Mouse (Mus musculus) kidney, adult 11 months (tissue): ENCODE data around the gene Vat1l.

Experiments
- DNase-seq: peaks from one replicate; pipeline ENCODE4 v3.0.0; 2022

The Vat1l gene

DNA sequence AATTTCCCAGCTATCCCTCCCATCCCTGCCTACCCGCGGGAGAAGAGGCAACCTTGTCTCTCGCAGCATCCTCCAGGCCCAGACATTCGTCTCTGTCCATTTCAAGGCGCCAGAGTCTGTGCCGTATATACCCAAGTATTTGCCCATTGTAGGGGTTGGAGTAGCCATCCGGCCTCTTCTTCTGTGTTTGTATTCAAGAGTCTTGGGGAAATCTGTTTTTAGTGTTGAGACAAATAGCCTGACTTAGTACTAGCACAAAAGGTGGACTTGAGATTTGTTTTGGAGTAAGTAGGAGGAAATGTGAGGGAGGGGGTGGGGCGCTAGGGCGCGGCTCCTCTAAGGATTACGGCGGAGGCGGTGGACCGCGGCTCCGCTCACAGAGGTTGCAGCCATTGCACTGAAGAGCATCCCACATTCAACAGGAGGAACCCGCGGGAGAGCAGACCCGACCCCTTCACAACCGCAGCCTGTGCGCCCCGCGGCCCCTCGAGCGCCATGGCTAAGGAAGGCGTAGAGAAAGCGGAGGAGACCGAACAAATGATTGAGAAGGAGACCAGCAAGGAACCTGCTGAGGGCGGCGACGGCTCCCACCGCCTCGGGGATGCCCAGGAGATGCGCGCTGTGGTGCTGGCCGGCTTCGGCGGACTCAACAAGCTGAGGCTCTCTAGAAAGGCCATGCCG is at the start of gene Vat1l:
Vat1l (plus strand) TSS at position 392 of the 681 bp plus-strand sequence.
- no peak for DNase-seq

DNA sequence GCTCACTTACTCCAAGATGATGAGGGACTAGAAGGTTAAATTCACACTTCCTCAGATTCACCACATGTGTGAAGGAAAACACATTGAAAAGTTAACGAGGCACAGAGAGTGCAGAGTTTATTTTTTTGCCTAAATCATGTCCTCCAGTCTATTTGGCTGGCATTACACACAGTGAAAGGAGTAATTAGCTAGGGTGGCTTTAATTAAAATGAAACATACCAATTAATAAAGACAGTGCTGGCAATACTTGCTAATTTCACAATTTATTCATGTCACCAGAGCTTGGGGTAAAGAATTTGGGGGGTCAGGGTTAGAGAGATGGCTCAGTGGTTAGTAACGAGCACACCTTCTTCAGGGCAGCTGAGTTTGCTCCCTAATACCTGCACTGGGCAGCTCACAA is 46.8 kb upstream of the Vat1l start:
- no peak for DNase-seq

DNA sequence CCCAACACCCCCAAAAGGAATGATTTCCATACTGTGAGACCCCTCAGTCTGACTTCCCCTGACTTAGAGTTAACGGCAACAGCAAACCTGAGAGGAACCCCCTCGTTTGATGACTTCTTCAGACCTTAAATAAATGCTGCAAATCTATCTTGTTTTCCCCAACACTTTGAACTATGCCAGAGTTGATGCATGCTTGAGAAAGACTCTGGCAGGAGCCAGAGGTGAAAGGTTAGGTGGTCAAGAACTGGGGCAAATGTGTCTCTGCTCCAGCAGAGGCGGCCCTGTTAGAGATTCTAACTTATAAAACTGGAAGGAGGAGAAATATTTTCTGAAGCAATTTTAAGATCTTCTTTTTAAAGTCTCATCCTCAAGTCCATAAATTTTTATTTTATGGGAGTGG is 45.7 kb upstream of the Vat1l start:
- no peak for DNase-seq

DNA sequence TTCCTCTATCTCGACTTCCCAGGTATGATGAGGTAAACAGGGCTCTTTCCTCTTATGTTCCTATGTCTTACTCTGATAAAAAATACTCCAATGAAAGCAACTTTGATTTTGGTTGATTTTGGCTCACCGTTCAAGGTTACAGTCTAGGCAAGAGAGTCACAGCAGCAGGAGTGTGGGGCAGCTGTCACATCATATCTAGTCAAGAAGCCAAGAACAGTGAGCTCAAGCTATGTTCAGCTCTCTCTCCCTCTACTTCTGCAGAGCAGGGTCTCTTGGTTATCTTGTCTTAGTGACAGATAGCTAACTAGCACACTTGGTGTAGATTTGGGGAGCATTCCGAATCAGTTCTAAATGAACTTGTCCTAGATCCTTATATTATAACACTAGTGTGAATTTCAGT is 41.5 kb upstream of the Vat1l start:
- DNase-seq, result no peak

DNA sequence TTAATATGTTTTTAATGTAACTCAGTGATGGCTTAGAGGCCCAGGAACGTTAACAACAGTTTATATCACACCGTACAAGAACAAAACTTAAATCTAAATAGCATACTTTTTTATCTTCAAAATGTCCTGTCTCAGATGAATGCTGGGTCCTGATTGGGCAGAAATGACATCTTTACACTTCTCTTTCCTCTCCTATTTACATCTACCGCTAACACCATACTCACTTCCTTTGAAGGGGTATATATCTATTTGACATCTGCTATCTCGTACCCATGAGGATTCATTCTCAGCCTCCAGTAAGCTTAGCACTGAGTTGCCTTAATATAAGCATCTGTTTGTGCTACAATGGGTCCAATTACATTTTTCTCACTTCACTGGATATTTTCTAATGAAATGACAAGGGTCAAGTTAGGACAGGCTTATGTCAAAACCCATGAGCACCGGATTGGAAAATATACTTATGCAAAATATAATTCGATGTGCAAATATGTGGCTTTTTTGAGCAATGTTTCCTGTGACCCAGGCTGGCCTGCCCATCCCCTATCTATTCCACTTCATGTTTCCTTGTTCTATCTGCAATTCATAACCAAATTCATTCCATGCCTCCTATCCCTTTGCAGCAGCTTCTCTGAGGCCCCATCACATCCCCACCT is 40.8 kb upstream of the Vat1l start:
- no peak for DNase-seq

DNA sequence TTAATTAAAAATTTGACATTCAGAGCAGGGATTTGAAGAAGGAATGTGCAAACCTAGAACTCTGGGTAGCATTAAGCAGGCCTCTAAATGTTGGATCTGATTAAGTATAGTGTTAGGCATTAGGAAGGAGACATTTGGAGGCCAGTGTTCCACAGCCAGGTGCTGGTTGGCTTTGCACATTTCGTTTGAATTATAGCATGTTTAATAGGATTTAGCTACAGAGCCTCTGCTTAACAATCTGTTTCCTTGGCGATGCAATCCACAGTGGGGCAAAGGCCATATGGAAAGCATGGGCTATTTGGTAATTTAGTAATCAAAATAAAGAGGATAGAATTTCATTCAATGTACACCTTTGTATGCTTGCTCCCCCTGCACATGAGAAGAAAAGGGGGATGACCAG is 39.7 kb upstream of the Vat1l start:
- DNase-seq, result no peak

DNA sequence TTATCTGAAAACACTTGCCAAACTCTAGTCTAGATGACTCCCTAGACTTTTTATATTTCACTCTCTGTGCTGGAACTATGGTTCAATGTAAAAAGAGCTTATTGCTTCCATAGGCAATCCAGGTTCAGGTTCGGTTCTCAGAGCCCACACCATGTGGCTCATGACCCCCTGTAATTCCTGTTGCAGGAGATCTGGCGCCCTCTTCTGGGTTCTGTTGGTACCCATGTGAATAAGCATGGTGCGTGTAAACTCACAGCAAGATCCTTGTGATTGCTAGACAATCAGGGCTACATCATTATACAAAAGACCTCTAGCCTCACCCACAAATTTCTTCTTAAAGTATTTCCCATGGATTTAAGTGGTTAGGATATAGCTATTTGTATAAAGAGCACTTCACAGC is 28.7 kb upstream of the Vat1l start:
- DNase-seq, result no peak

DNA sequence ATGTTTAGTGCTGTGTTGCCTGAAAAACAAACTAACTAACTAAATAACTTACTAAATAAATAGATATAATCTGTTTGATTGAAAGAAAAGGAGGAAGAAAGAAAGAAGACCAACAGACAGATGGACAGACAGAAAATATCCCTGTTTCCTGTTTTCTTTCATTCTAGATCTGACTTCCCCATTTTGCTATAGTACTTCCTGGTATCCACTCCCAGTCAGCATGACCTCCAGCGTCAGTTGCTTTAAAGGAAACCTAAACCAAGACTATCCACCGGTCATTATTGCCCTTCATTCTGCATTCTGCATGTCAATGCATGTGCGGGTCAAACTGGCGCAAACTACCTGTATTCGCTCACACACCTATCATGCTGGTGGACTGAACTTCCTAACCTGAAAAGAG is 12.1 kb upstream of the Vat1l start:
- no peak for DNase-seq

DNA sequence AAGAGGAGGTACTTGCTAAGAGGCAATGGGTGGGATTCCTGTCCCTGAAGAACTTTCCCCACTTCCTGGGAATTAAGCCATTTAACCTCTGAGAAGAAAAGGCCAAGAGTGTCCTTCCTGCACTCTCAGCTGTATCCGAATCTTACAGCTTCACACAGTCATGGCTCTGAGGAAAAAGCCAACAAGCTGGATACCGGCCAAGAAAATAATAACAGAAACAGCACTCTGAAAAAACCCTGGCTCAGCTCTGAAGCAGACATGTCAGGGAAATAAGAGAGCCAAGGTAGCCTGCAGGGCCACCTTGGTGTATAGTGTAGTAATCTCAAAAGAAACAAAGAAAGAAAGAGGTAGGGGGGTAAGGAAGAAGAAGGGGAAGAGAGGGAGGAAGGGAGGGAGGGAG is 6.4 kb upstream of the Vat1l start:
- DNase-seq, result no peak

DNA sequence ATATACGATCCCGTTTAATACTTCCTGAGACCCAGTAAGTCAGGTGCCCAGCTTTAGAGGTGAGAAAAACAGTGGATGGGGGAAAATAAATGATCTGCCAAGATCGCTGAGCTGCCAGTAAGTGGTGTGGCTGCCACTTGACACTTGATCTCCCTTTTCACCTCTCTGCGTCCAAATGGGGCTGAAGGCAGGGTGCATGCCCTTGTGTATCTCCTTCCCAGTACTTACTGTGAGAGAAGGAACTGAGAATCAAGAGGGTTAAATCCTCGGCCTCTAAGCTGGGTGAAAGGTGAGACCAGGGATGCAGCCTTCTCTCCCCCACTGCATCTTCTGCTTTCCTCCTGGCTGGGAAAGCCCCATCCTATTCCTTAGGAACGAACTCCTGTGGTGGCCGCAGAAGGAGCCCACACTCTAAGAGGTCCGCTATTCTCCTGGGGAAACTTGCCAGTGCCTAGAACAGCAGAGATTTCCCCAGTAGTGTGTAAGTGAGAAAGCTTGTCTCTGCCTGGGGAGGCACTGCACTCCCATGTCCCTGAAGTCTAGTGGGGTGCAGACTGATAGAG is 1.1 kb downstream of the Vat1l start:
- no peak for DNase-seq

DNA sequence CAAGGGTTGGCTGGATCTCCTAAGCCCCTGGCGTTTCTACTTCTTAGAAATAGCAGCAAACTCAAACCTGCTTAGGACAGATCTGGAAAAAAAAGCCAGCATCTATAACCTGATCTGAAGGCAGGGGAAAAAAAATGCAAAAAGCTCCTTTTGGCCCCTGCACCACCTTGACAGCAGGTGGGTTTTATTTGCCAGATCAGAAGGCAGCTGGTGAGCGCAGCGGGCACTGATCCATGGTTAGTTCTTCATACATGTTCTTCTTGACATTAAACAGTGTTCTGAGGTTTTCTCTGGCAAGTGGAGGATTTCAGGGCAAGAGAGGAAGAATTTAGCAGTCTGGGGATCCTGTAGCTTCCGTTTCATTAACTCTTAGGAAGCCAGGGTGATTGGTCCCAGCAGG is 1.6 kb downstream of the Vat1l start:
- no peak for DNase-seq

DNA sequence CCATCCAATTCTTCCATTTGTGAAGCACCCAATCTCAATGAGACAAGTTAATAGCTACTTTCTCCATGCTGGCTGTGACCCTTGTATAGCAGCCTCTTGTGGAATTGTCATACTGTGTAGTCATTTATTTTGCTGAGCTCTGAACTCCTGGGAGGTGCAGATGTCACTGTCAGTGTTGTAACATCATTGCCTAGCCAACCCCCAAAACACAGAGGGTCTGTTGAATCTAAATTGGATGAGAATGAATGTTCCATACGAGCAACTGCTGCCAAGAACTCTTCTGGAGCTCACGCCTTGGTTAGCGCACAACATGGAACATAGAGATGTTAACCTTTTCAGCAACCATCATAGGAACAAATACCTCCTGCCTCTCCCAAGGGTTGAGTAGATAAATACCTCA is 15.4 kb downstream of the Vat1l start:
- no peak for DNase-seq

DNA sequence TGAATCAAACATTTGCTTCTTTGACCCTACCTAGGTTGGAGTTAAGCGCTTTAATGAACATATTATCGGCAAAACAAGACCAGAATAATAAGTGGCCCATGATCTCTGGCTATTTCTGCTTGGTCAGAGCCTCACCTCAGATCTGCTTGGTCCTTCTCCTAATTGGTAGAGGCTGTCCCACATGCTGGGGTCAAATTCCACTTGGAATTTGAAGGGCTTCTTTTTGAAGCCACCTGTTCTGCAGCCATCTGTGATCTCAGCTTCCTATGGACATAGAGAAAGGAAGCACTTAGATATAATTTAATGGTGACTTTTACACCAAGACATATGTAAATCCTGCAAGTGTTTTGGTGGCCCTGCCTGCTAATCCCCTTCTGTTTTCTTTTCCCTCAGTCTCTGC is 16.6 kb downstream of the Vat1l start:
- DNase-seq, result no peak

DNA sequence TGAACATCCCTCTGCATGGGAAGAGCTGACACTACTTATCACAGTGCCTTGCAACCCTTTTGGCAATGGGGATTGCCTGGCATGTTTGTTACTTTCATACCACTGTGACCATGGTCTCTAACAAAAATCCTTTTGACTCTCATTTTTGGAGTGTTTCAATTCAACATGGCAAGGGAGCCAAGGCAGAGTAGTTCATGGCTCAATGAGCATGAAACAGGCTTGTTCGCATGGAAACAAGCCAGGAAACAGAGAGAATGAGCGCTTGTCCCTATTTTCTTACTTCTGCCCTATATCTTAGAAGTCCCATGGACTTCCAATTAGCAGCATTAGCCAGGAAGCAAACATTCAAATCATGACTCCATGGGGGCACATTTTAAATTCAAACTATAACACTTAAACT is 18.6 kb downstream of the Vat1l start:
- no peak for DNase-seq

DNA sequence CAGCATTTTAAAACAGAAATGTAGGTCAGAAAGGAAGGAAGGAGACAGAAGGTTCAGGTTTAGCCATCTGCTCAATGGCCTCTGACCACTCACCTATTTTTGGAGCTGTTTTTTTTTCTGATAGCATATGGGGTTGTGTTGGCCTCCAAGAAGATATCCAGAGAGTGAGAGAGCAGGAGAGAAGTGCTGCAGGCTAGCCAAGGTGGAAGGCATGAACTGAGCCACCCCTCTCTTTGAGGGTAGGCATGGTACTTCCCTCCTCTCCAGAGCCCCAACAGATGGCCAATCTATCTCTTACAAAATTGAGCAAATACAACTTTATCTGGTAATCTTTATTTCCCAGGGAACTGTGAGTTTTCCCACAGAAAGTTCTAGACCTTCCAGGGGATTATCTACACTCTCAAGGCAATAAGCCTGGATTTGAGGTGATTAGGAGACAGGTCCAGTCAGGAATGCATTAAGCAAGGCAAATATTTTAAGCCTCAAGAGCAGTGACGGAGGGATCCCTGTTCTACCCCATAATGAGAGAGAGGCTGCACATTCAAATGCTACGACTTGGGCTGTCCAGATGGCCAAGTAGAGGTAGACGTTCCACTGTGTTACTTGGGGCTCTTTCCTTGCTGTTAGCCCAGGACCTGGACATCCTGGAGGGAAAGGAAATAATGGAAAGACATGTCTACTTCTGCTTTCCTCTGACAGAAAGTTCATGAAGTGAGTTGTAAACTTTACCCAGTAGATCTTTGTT is 46.1 kb downstream of the Vat1l start:
- DNase-seq, result no peak

DNA sequence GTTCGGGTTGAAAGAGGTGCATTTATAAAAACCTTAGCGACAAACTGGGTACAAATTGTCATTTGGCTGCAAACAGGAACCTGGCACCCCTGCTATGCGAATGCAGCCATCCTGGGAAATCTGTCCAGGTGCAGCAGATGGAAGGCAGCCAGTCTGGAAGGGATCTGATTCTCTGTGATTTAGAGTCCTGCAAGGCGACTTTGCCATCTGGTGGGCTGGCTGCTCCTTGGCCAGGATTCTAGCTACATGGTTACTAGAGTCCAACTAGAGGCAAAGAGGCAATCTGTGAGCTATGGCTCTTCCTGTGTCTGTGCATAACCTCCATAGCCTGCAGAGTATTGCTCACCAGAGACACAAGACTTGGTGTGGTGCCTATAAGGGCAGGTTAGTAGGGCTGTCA is 53.3 kb downstream of the Vat1l start:
- no peak for DNase-seq

DNA sequence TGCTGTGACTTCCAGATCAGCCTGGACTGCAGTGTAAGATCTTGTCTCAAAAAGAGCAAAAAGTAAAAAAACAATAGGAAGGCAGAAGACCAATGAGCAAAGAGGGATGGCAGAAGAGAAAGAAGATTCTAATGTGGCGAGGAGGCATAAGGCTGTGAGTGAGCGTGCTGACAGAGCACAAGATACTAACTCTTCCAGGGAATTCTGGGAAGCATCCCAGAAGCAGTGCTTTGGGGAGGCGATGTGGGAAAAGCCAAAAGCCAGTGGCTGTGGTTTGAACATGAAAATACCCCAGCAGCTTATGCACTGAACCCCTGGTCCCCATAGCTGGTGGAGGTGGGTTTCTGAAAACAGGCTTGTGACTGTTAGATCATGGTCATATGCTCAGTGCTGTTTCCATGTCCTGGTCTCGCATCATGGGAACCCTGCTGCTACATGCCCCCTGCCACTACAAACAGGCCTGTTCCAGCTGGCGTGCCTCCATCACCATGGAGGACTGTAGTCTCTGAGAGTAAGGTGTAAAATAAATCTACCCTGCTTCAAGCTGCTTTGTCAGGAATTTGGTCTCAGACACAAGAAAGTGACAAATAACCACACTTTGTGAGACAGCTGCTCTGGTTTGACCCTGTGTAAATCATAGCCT is 54.4 kb downstream of the Vat1l start:
- no peak for DNase-seq

DNA sequence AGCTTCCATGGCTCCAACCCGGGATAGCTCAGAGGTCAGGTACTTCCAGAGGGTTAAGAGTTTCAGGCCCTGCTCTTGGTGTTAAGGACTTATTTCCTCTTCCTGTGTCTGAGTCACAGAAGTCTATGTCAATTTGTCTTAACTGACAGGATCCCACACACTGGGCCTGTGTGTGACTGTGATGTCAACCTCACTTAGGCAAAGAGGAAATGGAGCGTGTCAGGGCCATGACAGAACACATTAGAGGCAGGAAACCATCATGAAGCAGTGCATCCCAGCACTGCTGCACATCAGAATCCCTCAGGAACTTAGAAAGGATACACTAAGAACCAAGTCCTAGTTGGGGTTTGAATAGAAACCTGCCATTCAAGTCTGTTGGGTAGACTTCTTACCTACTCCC is 56.9 kb downstream of the Vat1l start:
- no peak for DNase-seq

DNA sequence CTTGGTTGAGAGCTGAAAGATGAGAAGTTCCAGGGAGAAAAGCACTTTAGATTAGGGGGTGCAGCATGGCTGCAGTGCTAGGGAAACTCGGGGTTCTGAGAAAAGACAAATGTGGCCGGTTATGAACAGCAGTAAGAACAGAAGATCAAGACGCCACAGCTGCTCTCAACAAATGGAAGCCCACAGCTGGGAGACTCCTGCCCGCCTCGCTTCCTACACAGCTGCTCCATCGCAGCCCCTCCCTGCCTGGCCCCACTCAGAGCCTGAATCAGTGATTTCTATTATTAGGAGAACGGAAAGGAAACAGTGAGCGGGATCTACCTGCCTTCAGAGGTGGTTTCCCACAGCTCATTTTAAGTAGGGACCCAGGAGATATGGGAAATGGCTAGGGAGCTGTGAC is 69.1 kb downstream of the Vat1l start:
- no peak for DNase-seq

DNA sequence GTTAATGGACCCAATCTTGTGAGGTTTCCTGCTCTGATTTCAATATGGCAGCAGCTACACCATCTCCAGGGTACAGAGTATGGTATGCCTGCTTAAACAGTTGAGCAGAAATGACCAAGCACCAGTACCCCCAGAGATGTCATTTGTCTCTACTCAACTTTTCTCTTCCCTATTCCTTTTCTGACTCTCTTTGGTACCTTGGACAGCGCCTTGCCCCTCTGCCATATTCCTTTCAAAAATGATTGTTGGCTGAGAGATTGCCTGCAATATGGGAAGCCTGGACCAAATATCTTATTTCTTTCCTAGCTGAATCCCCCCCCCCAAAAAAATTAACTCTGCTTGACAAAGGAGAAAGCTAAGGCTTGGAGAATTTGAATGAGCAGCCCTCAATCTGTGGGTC is 75.7 kb downstream of the Vat1l start:
- DNase-seq, result no peak

DNA sequence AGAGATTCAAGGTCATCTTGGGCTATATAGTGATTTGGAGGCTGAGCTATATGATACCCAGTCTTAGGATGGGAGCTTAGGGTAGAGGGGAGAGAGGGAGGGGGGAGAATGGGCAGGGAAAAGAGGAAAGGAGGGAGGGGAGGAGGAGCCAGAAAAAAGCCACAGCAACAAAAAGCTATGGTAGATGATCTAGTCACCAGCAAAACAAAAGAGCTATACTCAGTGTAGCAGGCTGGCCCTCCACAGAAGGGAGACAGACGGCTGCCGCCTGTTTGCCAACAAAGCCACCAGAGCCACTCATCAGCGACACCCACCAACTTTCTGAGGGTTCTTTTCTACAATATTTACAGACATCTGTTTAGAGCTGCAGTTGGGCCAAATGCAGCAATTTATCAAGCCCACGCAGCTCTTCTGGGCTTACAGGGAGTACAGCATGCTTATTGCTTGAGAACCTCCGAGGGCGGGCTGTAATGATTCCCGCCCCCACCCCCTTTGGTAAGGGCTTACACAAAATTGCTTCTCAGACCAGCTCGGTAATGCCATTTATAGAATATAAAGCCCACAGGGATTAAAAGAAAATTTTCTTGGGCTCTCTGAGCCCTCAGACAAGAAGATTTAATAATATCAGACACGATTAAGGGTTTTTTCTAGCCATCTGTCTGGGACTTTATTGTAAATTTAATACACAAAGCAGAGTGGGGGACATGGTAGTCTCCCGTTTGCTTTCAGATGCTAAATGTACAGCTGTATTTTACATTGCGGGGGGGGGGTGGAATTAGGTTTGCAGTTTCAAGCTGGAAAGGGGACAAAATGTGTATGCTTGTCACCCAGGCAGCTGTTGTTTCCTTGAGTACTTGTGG is 89.7 kb downstream of the Vat1l start:
- DNase-seq, result no peak

DNA sequence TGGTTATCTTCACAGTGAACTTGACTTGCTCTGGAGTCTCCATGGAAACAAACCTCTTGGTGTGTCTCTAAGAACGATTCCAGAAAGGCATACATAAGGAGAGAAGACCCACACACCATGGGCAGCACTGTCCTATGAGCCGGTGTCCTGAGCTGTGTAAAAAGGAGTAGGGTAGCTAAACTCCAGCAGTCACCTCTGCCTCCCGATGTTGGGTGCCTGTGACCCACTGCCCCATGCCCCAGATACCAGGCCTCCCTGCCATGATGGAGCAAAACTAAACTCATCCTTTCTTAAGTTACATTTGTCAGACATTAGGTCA is 90.3 kb downstream of the Vat1l start:
- no peak for DNase-seq

DNA sequence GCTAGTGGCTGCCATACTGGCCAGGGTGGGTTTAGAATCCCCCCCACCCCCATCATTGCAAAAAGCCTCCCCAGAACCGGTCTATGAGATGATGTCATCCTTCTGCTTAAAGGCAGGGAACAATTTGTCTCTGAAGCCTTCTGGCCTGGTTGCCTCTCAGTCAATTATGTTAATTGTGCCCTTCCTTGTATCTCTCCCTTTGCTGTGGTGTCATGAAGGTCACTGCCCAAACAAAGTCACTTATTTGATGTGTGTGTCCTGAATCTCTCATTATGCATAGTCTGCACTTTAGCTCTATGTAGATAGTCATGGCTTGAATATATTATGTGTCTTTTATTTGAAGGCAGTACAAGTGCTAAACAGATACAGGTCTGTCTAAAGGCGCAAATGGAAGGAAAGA is 92.8 kb downstream of the Vat1l start:
- DNase-seq, result no peak
